Mouse (Mus musculus): ENCODE data around the gene Eepd1.

GRCm38 (mm10) chr9:25526516-25526915 lies 45.2 kb downstream of the Eepd1 start:
- TF ChIP-seq CTCF (IDR thresholded peaks at IDR 0.05; ENCODE audit: insufficient read depth, low read depth, low read length) (no peak), POLR2A (IDR thresholded peaks at IDR 0.05; ENCODE audit: insufficient read depth, low read depth, low read length) (no peak)
